Mouse (Mus musculus): ENCODE data around the gene Tfcp2l1.
A peak's percentile ranks its signal among the peaks of the same experiment; 100 is the strongest.

Gene Tfcp2l1

GRCm38 (mm10) chr1:118658716-118659115 is 31.0 kb downstream of the Tfcp2l1 start:
- DNase-seq: no peak

- no peak for DNase-seq
Observed at GRCm38 (mm10) chr1:118660880-118661465, 33.2 kb downstream of the Tfcp2l1 start.

GRCm38 (mm10) chr1:118663062-118663461 is 35.3 kb downstream of the Tfcp2l1 start:
- no peak for DNase-seq

- no peak for DNase-seq
Observed at GRCm38 (mm10) chr1:118667536-118667935, 39.8 kb downstream of the Tfcp2l1 start.

GRCm38 (mm10) chr1:118672196-118672595 is 44.5 kb downstream of the Tfcp2l1 start:
- peak; percentile 17 for DNase-seq

GRCm38 (mm10) chr1:118674176-118674575 is 46.4 kb downstream of the Tfcp2l1 start:
- DNase-seq: no peak

GRCm38 (mm10) chr1:118681980-118682379 is 54.2 kb downstream of the Tfcp2l1 start:
- no peak for DNase-seq

GRCm38 (mm10) chr1:118683686-118684085 is 55.9 kb downstream of the Tfcp2l1 start:
- no peak for DNase-seq

- DNase-seq: no peak
Observed at GRCm38 (mm10) chr1:118687726-118688125, 60.0 kb downstream of the Tfcp2l1 start.

GRCm38 (mm10) chr1:118689830-118690229 is 62.1 kb downstream of the Tfcp2l1 start:
- no peak for DNase-seq

GRCm38 (mm10) chr1:118694436-118694835 is 66.7 kb downstream of the Tfcp2l1 start:
- no peak for DNase-seq

GRCm38 (mm10) chr1:118697906-118698305 is 70.2 kb downstream of the Tfcp2l1 start:
- DNase-seq: no peak

GRCm38 (mm10) chr1:118699118-118699890 is 71.6 kb downstream of the Tfcp2l1 start:
- no peak for DNase-seq

- no peak for DNase-seq
Observed at GRCm38 (mm10) chr1:118699961-118700360, 72.2 kb downstream of the Tfcp2l1 start.

- DNase-seq: no peak
Observed at GRCm38 (mm10) chr1:118711606-118712005, 83.9 kb downstream of the Tfcp2l1 start.

- no peak for DNase-seq
Observed at GRCm38 (mm10) chr1:118716225-118716624, 88.5 kb downstream of the Tfcp2l1 start.

GRCm38 (mm10) chr1:118718055-118718454 is 90.3 kb downstream of the Tfcp2l1 start:
- no peak for DNase-seq

- DNase-seq: no peak
Observed at GRCm38 (mm10) chr1:118719699-118720098, 92.0 kb downstream of the Tfcp2l1 start.

GRCm38 (mm10) chr1:118720474-118721095 is 92.8 kb downstream of the Tfcp2l1 start:
- DNase-seq: peak; percentile 11

- DNase-seq: no peak
Observed at GRCm38 (mm10) chr1:118727075-118727474, 99.3 kb downstream of the Tfcp2l1 start.

GRCm38 (mm10) chr1:118728796-118729195 is 101.1 kb downstream of the Tfcp2l1 start:
- no peak for DNase-seq

All from embryo, embryonic 11 days (tissue).